Mouse (Mus musculus) embryonic fibroblast, embryonic 13.5 days (primary cell): Measurements from ENCODE around the gene Inf2.

Experiments
- CTCF ChIP-seq: IDR thresholded peaks from 2 replicates; pipeline ENCODE4 v1.5.1; 2011; ENCODE audit warnings: mild to moderate bottlenecking, control low read depth, low read length, moderate library complexity, borderline replicate concordance; ENCODE audit not compliant: insufficient read depth
- POLR2A ChIP-seq: IDR thresholded peaks from 2 replicates; pipeline ENCODE4 v1.6.1; 2011; ENCODE audit warnings: low read depth, mild to moderate bottlenecking, control low read depth, low read length, moderate library complexity

- TF ChIP-seq CTCF, result no peak
- TF ChIP-seq POLR2A, result no peak
Measured at GRCm38 (mm10) chr12:112544946-112545701, 43.5 kb upstream of the Inf2 start.
